Mouse (Mus musculus) left cerebral cortex, adult 11 months (tissue): ENCODE data around the gene Ankrd44.

Experiments
- DNase-seq: peaks from one replicate; pipeline ENCODE4 v3.0.0; 2022; ENCODE audit warnings: low spot score

The Ankrd44 gene

DNA sequence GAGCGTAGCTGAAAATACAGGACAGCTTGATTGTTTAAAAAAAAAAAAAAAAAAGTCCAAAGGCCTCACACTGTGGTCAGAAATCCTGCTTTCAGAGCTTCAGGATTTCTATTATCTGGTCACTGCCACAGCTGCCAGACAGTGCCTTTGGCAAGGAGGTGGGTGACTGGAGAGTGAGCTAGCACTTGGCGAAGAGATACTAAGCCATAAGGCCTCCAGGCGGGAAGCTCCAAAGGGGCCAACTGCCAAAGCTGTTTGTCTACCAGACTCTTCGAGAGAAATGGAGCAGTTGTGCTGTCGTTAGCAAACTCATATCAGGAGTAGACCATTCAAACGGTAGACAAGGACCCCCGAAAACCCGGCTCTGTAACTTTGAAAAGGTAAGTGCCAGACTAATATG lies 3.5 kb downstream of the Ankrd44 start:
- no peak for DNase-seq

DNA sequence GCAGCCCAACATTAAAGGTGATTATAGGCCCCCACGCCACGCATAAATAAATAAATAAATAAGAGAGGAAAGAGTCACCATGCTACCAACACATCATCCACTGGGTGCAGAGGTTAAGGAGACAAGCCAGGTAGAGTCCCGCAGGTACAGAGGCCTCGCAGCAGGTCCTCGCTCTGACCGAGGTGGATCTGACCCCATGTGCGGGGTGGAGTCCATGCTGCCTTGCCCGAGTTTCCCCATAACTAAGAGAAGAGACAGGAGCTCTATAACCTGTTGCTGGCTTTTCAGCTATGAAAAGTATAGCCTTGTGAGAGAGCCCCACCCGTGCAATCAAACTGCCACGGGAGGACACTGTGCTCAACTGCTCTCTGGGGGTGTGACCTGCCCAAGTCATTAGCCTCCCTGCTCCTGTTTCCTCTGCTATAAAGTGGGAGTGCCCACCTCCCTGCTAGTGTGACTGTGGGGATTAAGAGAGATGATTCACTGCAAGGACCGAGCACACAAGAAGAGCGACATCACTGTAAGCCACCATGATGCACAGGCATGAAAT lies 4.1 kb downstream of the Ankrd44 start:
- DNase-seq, result no peak

DNA sequence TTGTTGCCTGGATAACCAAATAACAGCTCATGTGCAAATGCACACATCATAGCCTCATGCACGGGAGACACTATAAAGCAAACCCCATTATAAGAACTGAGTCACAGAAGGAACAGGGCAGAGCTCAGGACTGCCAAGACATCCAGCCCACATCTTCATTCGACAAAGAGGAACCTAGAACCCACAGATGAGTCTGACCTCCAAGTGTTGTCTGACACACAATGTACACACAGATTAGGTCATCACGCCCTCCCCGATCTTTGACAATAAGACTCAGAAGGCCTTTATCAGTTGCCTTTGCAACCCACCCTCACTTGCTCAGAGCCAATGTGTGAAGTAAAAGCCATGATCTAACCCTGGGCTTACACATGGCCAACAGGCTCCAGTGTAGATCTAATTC lies 6.1 kb downstream of the Ankrd44 start:
- DNase-seq, result no peak

DNA sequence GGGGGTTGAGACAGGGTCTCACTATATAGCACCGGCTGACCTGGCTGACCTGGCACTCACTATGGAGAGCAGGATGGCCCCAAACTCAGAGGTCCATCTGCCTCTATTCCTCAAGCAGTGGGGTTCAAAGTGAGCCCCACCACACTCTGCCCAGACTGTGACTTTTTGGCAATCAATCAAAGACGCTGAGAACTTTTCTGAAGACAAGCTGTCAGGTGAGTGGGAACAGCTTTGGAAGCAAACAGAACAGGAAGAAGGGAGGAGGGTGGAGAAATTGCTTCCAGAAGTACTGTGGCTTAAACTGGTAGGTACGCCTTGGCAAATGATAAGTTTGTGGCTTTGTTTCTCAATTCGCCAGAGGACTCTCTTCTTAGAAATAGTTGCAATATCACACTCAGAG lies 9.7 kb downstream of the Ankrd44 start:
- no peak for DNase-seq

DNA sequence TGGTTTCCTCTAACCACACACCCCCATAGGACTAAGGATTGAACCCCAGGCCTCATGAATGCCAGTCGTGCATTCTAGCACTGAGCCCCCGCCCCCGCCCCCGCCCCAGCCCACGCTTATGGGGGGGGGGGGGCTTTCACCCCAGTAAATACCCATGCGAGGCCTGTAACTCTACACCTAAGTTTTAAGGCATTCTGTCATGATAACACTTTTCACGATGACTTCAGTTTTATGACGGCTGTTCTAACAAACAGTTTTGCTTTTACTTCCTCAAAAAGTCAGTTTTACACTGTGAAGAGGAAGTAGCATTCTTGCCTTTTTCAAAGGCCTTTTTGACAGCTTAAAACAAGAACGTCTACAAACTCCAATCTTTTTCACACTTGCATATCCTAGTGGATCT lies 11.8 kb downstream of the Ankrd44 start:
- DNase-seq, result no peak

DNA sequence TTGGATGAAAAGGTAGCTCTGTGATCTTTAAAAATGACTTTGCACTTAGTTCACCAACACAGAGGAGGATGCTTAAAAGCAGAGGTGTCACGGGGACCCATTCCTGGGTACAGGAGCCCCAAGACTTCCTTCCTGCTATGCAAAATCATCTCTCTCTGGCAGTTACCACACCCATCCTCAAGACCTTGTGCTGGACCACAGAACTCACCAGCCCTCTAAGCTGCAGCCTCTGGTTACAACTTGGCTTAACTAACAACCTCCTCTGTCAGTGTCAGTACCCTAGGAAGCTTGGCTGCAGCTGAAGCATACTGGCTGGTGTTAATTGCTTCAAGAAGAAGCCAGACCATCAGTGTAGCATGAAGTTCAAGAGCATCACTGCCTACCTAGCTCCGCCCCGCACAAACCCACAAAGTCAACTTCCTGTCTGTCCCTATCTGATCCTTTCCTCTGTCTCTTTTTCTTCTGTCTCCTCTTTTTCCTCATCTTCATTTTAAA lies 12.8 kb downstream of the Ankrd44 start:
- DNase-seq, result no peak

DNA sequence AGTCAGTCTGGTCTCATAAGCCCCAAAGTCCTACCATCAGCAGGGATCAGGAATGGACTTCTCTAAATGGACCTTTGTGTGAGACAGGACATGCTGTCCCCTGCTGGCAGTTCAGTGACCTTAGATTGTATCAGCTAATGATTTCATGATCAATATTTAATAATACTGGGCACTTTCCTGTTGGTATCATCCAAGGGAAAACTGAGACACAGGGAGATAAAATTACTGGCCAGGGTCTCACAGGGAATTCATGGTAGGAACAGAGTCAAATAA lies 13.2 kb downstream of the Ankrd44 start:
- DNase-seq, result no peak

DNA sequence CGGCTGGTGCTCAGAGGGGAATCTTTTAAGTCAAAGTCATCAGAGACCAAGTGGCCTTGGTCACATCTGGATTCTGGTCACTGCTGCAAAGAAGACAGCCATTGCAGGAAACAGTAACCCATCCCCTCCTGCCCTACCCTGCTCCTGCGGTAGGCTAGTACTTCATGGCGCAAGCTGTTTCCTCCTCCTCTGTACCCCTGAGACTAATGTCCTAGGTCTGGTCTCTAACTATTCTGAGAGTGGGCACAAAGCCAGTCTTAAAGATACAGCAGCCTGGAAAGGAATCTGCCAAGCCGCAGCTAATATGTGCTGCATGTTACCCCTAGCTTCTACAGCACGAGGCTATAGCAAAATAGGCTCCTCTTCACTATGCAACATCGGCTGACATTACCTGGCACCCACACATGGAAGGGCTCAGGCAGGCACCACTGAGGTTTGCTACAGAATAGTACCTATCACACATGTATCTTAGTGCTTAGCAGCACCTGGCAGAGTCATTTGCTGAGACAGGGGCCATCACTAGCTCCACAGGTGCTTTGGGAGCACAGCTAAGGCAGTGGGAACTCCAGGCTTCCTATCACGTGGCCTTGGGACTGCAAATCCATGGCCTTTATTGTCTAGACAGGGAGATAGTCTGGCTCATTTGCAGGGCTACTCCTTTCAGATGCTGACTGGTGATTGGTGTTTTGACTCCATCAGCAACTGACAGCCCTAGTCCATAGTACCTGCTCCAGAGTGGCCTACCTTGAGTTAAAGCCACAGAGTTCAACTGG lies 13.7 kb downstream of the Ankrd44 start:
- DNase-seq, result no peak

DNA sequence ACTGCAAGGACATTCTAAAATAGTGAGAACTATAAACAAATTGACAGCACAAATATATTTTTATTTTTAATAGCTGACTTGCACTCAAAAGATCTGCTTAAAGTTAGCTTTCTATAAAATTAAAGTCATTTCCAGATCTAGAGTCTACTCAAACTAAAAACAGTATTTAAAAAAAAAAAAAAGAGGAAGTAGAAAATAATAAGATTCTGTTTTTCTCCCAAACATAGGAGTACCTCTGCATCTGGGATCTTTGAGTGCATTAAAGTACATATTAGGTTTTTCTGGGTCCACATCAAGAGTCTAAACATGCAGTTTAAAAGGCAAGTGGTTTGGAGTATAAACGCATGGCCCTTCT lies 15.0 kb downstream of the Ankrd44 start:
- no peak for DNase-seq

DNA sequence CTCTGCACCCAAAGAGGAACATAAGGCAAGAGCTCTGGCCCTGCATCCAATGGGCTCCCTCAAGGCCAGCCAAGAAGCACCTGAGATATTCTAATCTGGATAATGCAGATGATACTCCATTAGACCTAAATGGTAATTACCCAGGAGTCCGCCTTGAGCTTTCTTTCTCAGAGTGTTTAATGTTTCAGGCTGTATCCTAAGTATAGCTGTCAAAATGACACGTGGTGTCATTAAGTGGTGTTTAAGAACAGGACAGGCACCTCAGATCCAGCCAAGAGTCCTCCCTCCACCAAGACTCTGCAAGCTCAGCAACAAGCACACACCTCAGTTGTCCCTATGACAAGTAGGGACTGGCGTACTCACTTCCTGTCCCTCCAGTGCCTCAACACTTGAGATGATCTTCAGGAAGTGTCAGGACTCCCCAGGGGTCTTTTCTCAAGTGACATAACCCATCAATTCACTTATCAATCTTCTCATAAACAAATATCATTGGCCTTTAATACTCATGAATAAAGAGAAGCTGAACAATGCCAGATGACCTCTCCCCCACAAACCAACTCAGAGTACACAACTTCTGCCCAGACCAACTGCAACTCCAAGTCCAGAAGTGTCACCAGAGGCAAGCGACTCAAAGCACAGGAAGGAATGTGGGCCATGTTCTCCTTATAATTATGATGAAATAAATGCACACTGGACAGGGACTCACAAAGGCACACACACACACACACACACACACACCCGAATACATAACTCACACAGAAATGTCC lies 15.5 kb downstream of the Ankrd44 start:
- DNase-seq, result no peak

DNA sequence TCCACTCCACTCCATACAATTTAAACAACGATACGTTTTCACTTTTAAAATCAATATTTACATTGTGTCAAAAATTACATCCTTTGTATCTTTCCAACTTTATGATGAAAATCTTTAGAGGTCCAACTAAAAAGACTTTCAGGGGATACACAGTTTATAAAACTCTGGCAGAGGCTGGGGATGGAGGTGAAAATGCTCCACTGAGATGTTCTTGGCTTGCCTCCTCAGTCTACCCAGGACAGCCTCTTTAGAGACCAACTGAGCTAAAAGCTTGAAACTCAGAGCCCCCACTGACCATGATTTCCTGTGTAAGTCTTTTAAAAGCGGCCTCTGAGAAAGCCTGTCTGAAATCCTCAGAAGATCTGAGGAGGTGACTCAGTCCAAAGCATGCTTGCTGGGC lies 17.4 kb downstream of the Ankrd44 start:
- DNase-seq, result no peak

DNA sequence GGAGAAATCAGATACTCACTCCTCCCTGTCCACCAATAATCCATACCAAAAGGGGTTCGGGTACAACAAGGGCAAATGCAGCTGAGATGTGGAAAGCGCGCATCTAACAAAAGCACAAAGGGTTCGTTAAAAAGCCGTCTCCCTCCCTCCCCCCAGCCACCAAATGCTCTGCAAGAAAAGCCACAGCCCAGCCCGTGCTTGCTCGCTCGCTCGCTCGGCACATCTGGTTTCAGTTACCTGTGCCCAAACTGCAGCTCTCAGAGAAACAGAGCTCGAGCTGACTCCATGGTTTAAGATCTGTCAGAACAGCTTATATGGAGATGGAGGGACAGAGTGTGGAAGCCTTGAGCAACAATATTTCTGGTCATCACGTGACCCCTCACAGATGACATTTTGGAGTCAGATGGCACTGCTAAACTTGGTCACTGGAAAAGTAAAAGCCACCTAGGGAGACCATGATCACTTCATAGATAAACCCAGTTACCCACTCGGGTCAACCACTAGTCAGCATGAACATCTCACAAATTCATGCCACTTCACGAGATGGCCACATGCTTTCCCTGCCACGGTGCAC lies 19.0 kb downstream of the Ankrd44 start:
- DNase-seq, result no peak

DNA sequence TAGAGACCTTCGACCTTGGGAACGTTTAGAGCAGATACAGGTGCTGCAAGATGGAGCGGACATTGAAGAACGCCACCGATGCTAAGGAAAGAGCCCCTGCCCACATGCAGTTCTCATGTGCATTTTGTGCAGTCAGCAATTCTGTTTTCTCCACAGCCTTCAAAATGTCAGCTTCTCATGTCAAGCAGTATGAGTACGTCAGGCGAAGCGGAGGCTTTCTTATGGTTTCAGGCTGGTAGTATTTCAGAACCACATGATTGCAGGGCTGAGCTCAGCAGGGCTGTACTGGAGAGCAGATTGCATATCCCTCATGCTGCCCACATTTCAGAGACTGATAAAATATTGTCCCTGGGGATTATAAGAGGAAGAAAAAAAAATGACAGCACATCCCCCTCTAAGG lies 19.9 kb downstream of the Ankrd44 start:
- DNase-seq, result no peak

DNA sequence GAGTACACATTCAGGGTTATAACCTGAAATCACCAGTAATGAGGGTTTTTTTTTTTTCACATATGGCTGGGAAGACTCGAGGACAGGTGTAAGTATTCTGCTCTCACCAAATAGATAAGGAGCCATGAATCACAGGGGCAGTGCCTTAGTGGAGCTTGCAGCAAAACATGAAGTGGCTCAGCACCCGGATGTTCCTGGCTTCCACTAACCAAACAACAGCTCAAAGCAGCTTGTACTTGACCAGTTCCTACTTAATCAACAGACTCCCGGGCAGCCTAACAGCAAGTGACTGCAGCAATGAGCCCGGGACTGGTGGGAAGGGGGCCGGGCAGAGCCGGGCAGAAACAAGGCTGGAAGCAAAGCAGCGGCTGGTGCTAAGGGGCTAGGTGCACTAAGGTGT lies 20.6 kb downstream of the Ankrd44 start:
- no peak for DNase-seq

DNA sequence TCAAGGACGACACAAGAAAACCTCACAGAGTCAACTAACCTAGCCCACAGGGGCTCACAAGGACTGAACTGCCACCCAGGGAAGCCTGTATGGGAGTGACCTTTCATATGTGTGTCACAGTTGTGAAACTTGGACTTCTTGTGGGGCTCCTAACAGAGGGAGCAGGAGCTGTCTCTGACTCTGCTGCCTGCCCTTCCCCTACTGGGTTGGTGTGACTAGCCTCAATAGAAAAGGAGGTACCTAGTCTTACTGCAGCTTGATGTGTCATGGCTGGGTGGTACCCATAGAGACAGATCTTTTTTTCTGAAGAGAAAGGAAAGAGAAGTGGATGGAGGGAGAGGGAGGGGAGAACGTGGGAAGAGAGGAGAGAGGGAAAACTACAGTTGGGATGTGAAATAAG lies 22.0 kb downstream of the Ankrd44 start:
- DNase-seq, result no peak

DNA sequence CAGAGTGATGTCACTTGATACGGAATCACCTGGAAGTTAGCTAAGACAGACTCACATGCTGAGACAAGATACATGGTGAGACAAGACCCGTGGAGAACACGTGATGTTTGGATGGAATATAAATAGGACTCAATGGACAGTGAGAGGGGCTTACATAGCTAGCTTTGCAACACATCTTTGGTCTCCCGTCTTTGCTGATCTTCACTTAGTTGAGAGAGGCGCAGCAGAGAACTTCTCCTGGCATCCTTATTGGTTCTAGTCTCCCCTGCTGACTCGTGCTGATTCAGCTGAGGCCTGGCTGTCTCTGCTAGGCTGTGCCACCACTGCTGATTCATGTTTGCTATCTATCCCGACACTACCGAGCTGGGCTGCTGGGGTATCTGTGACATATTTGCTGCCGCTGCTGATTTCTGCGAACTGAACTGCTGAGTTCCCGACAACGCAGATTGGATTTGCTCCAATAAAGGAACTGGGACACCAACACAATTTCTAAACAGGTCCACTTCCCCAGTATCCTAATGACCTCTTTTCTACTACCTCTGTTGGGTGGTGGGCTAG lies 23.4 kb downstream of the Ankrd44 start:
- no peak for DNase-seq

DNA sequence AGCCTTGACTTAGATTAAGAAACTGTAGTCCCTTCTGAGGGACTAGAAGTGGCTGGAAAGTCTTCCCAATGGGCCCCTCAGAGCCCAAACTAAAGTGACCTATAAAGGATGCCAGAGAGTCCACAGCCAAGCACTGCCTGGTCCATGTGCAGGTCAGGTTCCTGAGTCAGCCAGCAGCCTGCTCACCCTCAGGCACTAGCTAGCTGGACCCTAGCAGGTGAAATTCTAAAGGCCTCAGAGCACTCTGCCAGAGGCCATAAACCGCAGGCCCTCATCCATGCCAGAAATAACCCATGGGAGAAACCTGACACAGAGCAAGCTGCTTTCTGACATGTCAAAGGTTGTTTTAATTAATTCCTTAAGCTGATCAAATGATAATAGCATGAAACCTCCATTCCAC lies 25.1 kb downstream of the Ankrd44 start:
- no peak for DNase-seq

DNA sequence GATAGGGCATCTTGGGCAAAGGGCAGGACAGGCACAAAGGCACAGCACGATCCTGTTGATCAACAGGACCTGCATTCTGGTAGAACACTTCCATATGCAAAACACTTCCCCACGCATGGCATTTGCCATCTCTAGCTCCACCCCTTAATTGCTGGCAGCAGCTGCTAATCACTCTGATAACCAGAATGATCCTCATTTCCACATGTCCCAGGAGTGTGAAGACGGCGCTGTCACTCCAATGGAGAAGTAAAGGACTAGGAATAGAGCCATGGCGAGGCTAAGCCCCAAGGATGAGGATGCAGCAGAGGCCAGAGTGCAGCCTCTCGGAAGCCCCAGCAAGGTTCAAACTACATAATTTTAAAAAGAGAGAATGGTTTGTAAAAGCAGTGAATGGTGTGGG lies 26.9 kb downstream of the Ankrd44 start:
- no peak for DNase-seq

DNA sequence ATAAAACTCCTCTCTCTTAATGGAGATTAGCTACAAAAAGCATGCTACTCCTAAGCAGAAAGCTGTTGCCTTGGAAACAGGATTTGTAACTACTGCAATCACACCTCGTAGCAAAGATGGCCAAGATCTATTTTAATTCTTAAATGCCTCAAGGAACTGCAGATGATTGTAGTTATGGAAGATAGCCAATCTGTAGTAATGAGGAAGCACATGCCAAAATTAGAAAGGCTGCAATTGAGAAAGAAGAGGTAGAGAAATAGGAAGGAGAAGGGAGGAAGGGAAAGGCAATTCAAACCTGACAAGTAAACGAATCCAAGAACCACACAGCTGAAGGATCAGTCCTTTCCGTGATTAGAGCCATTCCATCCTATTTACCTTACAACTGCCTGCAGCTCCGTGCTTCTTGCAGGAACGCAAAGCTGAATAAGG lies 27.5 kb downstream of the Ankrd44 start:
- peak; percentile 57 for DNase-seq

DNA sequence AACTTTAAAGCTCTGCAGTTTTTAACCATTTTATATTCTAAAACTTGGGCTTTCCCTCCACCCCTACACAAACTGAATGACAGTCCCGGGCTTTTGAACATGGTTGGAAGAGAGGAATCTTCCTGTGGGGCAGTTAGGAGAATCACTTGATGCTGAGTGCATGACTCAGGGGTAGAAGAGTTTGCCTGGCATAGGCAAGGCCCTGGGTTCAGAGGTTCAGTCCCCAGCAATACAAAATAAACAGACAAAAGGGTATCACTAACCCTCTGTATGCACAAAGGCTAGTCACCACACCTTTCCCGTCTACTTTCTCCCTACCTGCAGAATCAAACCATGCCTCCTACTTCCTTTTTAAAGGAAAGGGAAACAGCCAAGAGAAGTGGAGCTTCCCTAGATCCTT lies 28.5 kb downstream of the Ankrd44 start:
- DNase-seq, result no peak

DNA sequence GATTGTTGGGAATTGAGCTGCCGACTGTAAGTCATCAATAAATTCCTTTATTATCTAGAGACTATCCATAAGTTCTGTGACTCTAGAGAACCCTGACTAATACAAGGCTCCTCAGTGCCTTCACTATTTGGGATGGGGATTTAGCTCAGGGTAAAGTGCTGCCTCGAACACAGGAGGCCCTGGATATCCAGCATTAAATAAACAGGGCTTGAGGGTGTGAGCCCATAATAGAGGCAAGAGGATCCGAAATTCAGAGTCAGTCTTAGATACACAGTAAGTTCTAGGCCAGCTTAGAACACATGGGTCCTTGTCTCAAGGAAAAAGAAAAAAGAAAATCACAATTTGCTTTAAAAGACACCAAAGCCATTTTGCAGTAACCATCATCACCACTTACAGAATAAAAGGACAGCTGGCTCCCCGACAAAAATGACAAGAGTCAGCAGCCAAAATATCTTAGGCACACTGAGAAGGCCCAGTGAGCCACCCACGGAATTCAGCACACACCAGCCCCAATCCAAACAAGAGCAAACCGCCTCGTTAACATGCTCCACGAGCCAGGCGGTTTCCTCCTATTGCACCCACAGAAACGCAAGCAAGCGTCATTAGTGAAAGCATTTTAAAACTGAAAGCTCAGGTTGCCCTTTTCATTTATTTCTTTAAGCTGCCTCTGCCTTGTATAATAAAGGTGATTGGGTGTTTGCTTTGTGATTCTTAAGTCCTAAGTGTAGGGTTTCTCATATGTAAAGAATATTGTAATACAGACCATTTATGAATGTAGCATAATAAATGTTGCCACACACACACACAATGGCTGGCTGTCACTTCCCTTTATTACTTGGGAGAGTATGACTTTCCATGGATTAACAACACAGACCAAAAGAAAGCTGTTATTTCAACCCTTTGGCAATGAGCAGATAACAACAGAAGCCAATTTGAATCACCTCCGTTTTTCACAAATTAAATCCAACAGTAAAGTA lies 29.8 kb downstream of the Ankrd44 start:
- peak; percentile 41 for DNase-seq

DNA sequence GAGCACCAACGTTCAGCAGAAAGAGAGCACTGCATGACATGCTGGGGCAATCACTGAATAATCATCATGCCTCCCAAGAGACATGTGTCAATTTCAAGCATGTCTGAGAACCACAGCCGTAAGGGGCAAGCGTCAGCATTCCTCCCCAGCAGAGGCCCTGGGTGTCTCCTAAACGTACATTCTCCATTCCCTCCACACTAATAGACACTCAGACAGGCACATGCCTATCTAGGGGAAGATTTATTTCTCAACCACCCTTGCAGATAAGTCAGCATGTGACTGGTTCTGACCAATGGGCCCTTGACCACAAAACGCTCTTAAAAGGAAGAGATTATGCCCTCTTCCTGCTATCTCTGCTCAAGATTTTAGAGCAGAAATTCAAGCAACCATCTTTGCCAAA lies 37.7 kb downstream of the Ankrd44 start:
- no peak for DNase-seq
